Mouse (Mus musculus) hindbrain, embryonic 15.5 days (tissue): ENCODE data around the gene Copa. TPM values are rescaled to one million over a fixed set of nuclear protein-coding genes. Genes with fewer than 3 reads are reported as not detected.

Experiments used
- ATAC-seq: fragments of 200-750 bp; cut with Nextera tagmentation; 2 replicates; pipeline ENCODE4 v1.8.0; 2017; ENCODE audit warnings: low read depth, moderate number of reproducible peaks, moderate TSS enrichment; ENCODE audit not compliant: low FRiP score
- H3K27ac ChIP-seq: fragments of 300-500 bp; sonication (generic); replicated peaks from 2 replicates; pipeline ENCODE4 v1.5.1; 2015; ENCODE audit warnings: mild to moderate bottlenecking, inconsistent platforms
- H3K27me3 ChIP-seq: fragments of 300-500 bp; sonication (generic); 2 replicates; pipeline ENCODE4 v1.6.1; 2015; ENCODE audit warnings: control low read depth, inconsistent platforms
- H3K36me3 ChIP-seq: fragments of 300-500 bp; sonication (generic); 2 replicates; pipeline ENCODE4 v1.6.1; 2015; ENCODE audit warnings: control low read depth, inconsistent platforms
- H3K4me1 ChIP-seq: fragments of 300-500 bp; sonication (generic); replicated peaks from 2 replicates; pipeline ENCODE4 v1.6.1; 2015; ENCODE audit warnings: control low read depth, inconsistent platforms
- H3K4me2 ChIP-seq: fragments of 300-500 bp; sonication (generic); 2 replicates; pipeline ENCODE4 v1.6.1; 2015; ENCODE audit warnings: moderate library complexity, mild to moderate bottlenecking, inconsistent platforms
- H3K4me3 ChIP-seq: fragments of 300-500 bp; sonication (generic); 2 replicates; pipeline ENCODE4 v1.5.1; 2015; ENCODE audit warnings: mild to moderate bottlenecking, inconsistent platforms
- H3K9ac ChIP-seq: fragments of 300-500 bp; sonication (generic); 2 replicates; pipeline ENCODE4 v1.6.1; 2015; ENCODE audit warnings: inconsistent platforms
- H3K9me3 ChIP-seq: fragments of 300-500 bp; sonication (generic); 2 replicates; pipeline ENCODE4 v1.6.1; 2016; ENCODE audit warnings: control low read depth, inconsistent platforms
- WGBS: fragments of 180-500 bp; shearing (Covaris S2); methylation state at CpG from one replicate; pipeline ENCODE4 v1.1.7; 2015; 5-methylcytosine and 5-hydroxymethylcytosine counted together
- polyA plus RNA-seq: library from polyadenylated mRNA; unstranded; fragments of >200 nt; fragmentation: Nextera tagmentation; extraction: Ambion mirVana; gene quantifications from 2 replicates; pipeline ENCODE4 v1.2.1, GENCODE M21; 2015

The Copa gene
- polyA plus RNA-seq, 1 experiment from 2014 or later, result 190 TPM

GRCm38 (mm10) chr1:172148955-172149815 is 66.9 kb downstream of the Copa start:
- Histone ChIP-seq H3K27ac (peak overlapping the region; percentile 89), H3K4me2 (peak overlapping the region; percentile 66), H3K27me3 (no peaks in the 10 kb centered on the region), H3K9ac (peak overlapping the region; percentile 85), H3K9me3 (no peaks in the 10 kb centered on the region), H3K4me3 (peak overlapping the region; percentile 75), H3K36me3 (peaks cover 26% of the 10 kb centered on the region), H3K4me1 (peaks cover 21% of the 10 kb centered on the region)
- no peak for ATAC-seq
- WGBS, result 22% methylated on average over 19 of the region's 19 CpGs

GRCm38 (mm10) chr1:172154536-172154935 is 72.2 kb downstream of the Copa start:
- Histone ChIP-seq H3K9ac (no peak overlapping the region), H3K36me3 (peaks cover 36% of the 10 kb centered on the region), H3K27me3 (no peaks in the 10 kb centered on the region), H3K4me2 (no peak overlapping the region), H3K9me3 (no peaks in the 10 kb centered on the region), H3K4me1 (peaks cover 8% of the 10 kb centered on the region), H3K4me3 (no peak overlapping the region), H3K27ac (no peak overlapping the region)
- ATAC-seq, result no peak
- WGBS, result 93% methylated on average over 3 of the region's 3 CpGs

- H3K36me3 ChIP-seq, result peaks cover 34% of the 10 kb centered on the region
- ATAC-seq, result no peak
Observed at GRCm38 (mm10) chr1:172155518-172155917, 73.2 kb downstream of the Copa start.

GRCm38 (mm10) chr1:172159970-172160369 is 77.6 kb downstream of the Copa start:
- H3K4me2 ChIP-seq, result no peak overlapping the region
- no peak overlapping the region for H3K27ac ChIP-seq
- peaks cover 6% of the 10 kb centered on the region for H3K36me3 ChIP-seq
- ATAC-seq, result no peak
- WGBS, result 73% methylated on average over 4 of the region's 4 CpGs
- no peaks in the 10 kb centered on the region for H3K27me3 ChIP-seq
- H3K9ac ChIP-seq, result no peak overlapping the region
- no peak overlapping the region for H3K4me3 ChIP-seq
- H3K4me1 ChIP-seq, result peaks cover 4% of the 10 kb centered on the region; the same call in 1 of the 2 replicates
- H3K9me3 ChIP-seq, result no peaks in the 10 kb centered on the region

More at GRCm38 (mm10) chr1:172155518-172155917, 73.2 kb downstream of the Copa start:
- Histone ChIP-seq H3K4me1 (no peaks in the 10 kb centered on the region), H3K4me3 (no peak overlapping the region), H3K9me3 (no peaks in the 10 kb centered on the region), H3K4me2 (no peak overlapping the region), H3K9ac (no peak overlapping the region), H3K27ac (no peak overlapping the region), H3K27me3 (no peaks in the 10 kb centered on the region)
- WGBS, result 95% methylated on average over 3 of the region's 3 CpGs

- H3K27me3 ChIP-seq, result no peaks in the 10 kb centered on the region
- H3K4me1 ChIP-seq, result peaks cover 4% of the 10 kb centered on the region; the same call in 1 of the 2 replicates
- H3K36me3 ChIP-seq, result peaks cover 6% of the 10 kb centered on the region
- no peak overlapping the region for H3K27ac ChIP-seq
- no peak overlapping the region for H3K4me2 ChIP-seq
- no peak overlapping the region for H3K9ac ChIP-seq
- no peak for ATAC-seq
- no peak overlapping the region for H3K4me3 ChIP-seq
- no peaks in the 10 kb centered on the region for H3K9me3 ChIP-seq
Observed at GRCm38 (mm10) chr1:172160508-172160907, 78.2 kb downstream of the Copa start.

- Histone ChIP-seq H3K9me3 (no peaks in the 10 kb centered on the region), H3K4me1 (peaks cover 4% of the 10 kb centered on the region; the same call in 1 of the 2 replicates)
- no peak for ATAC-seq
Observed at GRCm38 (mm10) chr1:172162009-172162408, 79.7 kb downstream of the Copa start.

GRCm38 (mm10) chr1:172162959-172163358 is 80.6 kb downstream of the Copa start:
- Histone ChIP-seq H3K27ac (no peak overlapping the region), H3K9ac (no peak overlapping the region), H3K27me3 (no peaks in the 10 kb centered on the region), H3K4me3 (no peak overlapping the region), H3K36me3 (peaks cover 19% of the 10 kb centered on the region), H3K4me1 (peaks cover 4% of the 10 kb centered on the region; the same call in 1 of the 2 replicates), H3K4me2 (no peak overlapping the region), H3K9me3 (no peaks in the 10 kb centered on the region)
- 90% methylated on average over 6 of the region's 6 CpGs for WGBS
- ATAC-seq, result no peak

More at GRCm38 (mm10) chr1:172162009-172162408, 79.7 kb downstream of the Copa start:
- Histone ChIP-seq H3K27me3 (no peaks in the 10 kb centered on the region), H3K4me3 (no peak overlapping the region), H3K27ac (no peak overlapping the region), H3K9ac (no peak overlapping the region), H3K36me3 (peaks cover 10% of the 10 kb centered on the region), H3K4me2 (no peak overlapping the region)
- WGBS, result 89% methylated on average over 1 of the region's 1 CpGs

- no peak overlapping the region for H3K9ac ChIP-seq
- peaks cover 53% of the 10 kb centered on the region for H3K36me3 ChIP-seq
- H3K4me2 ChIP-seq, result no peak overlapping the region
- no peak overlapping the region for H3K4me3 ChIP-seq
- H3K9me3 ChIP-seq, result no peaks in the 10 kb centered on the region
- H3K4me1 ChIP-seq, result peaks cover 4% of the 10 kb centered on the region; the same call in 1 of the 2 replicates
- H3K27ac ChIP-seq, result no peak overlapping the region
- WGBS, result 79% methylated on average over 5 of the region's 5 CpGs
- ATAC-seq, result no peak
- H3K27me3 ChIP-seq, result no peaks in the 10 kb centered on the region
Observed at GRCm38 (mm10) chr1:172167911-172168310, 85.6 kb downstream of the Copa start.

GRCm38 (mm10) chr1:172169809-172170208 is 87.5 kb downstream of the Copa start:
- H3K9me3 ChIP-seq, result no peaks in the 10 kb centered on the region
- H3K27ac ChIP-seq, result no peak overlapping the region
- no peak overlapping the region for H3K4me3 ChIP-seq
- no peaks in the 10 kb centered on the region for H3K4me1 ChIP-seq
- ATAC-seq, result no peak
- no peak overlapping the region for H3K9ac ChIP-seq
- 98% methylated on average over 5 of the region's 5 CpGs for WGBS
- peaks cover 70% of the 10 kb centered on the region for H3K36me3 ChIP-seq
- H3K27me3 ChIP-seq, result no peaks in the 10 kb centered on the region
- H3K4me2 ChIP-seq, result no peak overlapping the region

Other genes starting within 250 kb of the Copa start
- 1.2 and 1.9 TPM in 2 replicates for gene Cd84, start 242.8 kb upstream of the Copa start, polyA plus RNA-seq
- gene Gm10521, start 186.9 kb upstream of the Copa start, polyA plus RNA-seq, result not detected in 2 replicates
- gene Slamf6, start 165.0 kb upstream of the Copa start, polyA plus RNA-seq, result 0.19 and 0.26 TPM in 2 replicates
- gene Vangl2, start 54.1 kb upstream of the Copa start, polyA plus RNA-seq, result 41.1 and 48.9 TPM in 2 replicates
- 3.6 and 4.8 TPM in 2 replicates for gene Nhlh1, start 25.0 kb upstream of the Copa start, polyA plus RNA-seq
- gene Ncstn, start 266 bp downstream of the Copa start, polyA plus RNA-seq, result 109 and 114 TPM in 2 replicates
- gene Pex19, start 44.2 kb downstream of the Copa start, polyA plus RNA-seq, result 163 TPM in 2 replicates
- gene Dcaf8, start 65.6 kb downstream of the Copa start, polyA plus RNA-seq, result 84.6 and 85.8 TPM in 2 replicates
- gene Pea15a, start 124.3 kb downstream of the Copa start, polyA plus RNA-seq, result 454 and 489 TPM in 2 replicates
- 1.4 and 2.2 TPM in 2 replicates for gene Casq1, start 137.3 kb downstream of the Copa start, polyA plus RNA-seq
- gene Atp1a4, start 175.9 kb downstream of the Copa start, polyA plus RNA-seq, result 0.05 and 0.06 TPM in 2 replicates
- 75.3 and 79.0 TPM in 2 replicates for gene Igsf8, start 179.1 kb downstream of the Copa start, polyA plus RNA-seq
- 74.3 and 75.8 TPM in 2 replicates for gene Atp1a2, start 215.5 kb downstream of the Copa start, polyA plus RNA-seq
- gene Kcnj9, start 246.8 kb downstream of the Copa start, polyA plus RNA-seq, result 4.1 and 4.3 TPM in 2 replicates